ENCODE assay signal across 7 mouse cellular contexts in the genomic region with DNA sequence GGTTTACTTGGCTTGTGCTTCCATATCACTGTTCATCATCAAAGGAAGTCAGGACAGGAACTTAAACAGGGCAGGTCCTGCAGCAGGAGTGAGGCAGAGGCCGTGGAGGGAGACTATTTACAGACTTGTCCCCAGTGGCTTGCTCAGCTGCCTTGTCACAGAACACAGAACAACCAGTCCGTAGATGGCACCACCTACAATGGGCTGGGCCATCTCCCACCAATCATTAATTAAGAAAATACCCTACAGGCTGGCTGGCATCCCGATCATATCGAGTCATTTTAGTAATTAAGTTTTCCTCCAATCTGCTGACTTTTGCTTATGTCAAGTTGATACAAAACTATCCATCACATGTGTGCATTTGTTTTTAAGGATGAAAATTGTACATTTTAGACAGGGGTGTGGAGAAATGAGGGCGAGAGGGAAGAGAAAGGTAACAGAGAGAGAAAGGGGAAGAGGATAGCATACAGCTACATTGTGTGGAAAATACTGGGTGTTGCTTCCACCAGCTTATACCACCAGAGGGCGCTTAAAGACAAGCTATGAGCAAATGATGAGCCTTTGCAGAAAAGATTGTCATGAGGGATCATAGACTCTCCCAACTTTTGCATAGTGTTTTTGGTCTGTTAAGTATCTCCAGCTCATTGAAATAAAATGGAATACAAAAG. TPM values are rescaled to one million over a fixed set of nuclear protein-coding genes. Genes with fewer than 3 reads are reported as not detected.
DNase-seq lines count a peak whose midpoint lies in the region; ATAC-seq lines count a peak whose summit lies in the region.

No protein-coding gene starts in this region.

- no peaks in the 10 kb centered on the region for H3K36me3 ChIP-seq in midbrain, embryonic 11.5 days (ENCODE audit: control insufficient read depth, insufficient read depth, low read length)

- no peak overlapping the region for H3K27ac ChIP-seq in midbrain, embryonic 11.5 days (ENCODE audit: low read depth, low read length)

- no peak overlapping the region for H3K4me3 ChIP-seq in midbrain, embryonic 11.5 days (ENCODE audit: low read depth, low read length)

- no peaks in the 10 kb centered on the region for H3K27me3 ChIP-seq in midbrain, embryonic 11.5 days (ENCODE audit: control insufficient read depth, insufficient read depth, low read length)

- H3K4me2 ChIP-seq in midbrain, embryonic 11.5 days = no peak overlapping the region

- no peaks in the 10 kb centered on the region for H3K9me3 ChIP-seq in midbrain, embryonic 11.5 days (ENCODE audit: control insufficient read depth, low read length)

- H3K9ac ChIP-seq in midbrain, embryonic 11.5 days (ENCODE audit: low read length) = no peak overlapping the region

- peak; percentile 69 for ATAC-seq in midbrain, embryonic 11.5 days (ENCODE audit: low FRiP score)

- DNase-seq in ZHBTc4 (ENCODE audit: low read depth, low spot score) = peak; percentile 68
- DNase-seq in cerebellum, postnatal 25 days = peak; percentile 75 to 85
- peak; percentile 30 to 49 for DNase-seq in gastrocnemius, adult 8-10 months (ENCODE audit: low spot score in 2 of 2)
- peak; percentile 71 for DNase-seq in kidney, adult 18-20 months
- DNase-seq in left cerebral cortex, postnatal 36 days (ENCODE audit: low spot score in 2 of 2) = peak; percentile 73 to 83
- peak; percentile 96 for DNase-seq in midbrain, embryonic 11.5 days (ENCODE audit: low spot score, missing footprints)
- DNase-seq in right cerebral cortex, postnatal 36 days (ENCODE audit: low spot score in 2 of 2) = peak; percentile 76 to 78

- intact Hi-C loops in left cerebral cortex, postnatal 36 days (cut with DNase I) = loop anchor here (2.0 to 5.0 kb wide), 3 partner anchors 21 to 215 kb away; partner anchors contain the start of genes Asb5 and Spcs3

- H3K4me1 ChIP-seq in midbrain, embryonic 11.5 days (ENCODE audit: control insufficient read depth, insufficient read depth, low read length) = no peaks in the 10 kb centered on the region

- WGBS in midbrain, embryonic 11.5 days = 35% methylated on average over 6 of the region's 6 CpGs

RNA-seq across cellular contexts. Expression of gene Asb5, which starts 21.8 kb away (rescaled TPM):
- 100 to 1,000 TPM; 183 to 235 (median 201) TPM for total RNA-seq in gastrocnemius, adult 8-10 months (2022)
- 1 to 10 TPM; 1.4 to 1.5 TPM for total RNA-seq in left cerebral cortex, postnatal 36 days (2021)
- 4.5 and 5.9 TPM in 2 replicates for polyA plus RNA-seq in midbrain, embryonic 11.5 days (2014; fragmentation: Nextera tagmentation; extraction: Ambion mirVana)

RNA-seq across cellular contexts. Expression of gene Spcs3, which starts 22.2 kb away (rescaled TPM):
- total RNA-seq in gastrocnemius, adult 8-10 months (2022) = 10 to 100 TPM; 25.4 to 29.8 (median 27.3) TPM
- 10 to 100 TPM; 62.5 to 65.4 TPM for total RNA-seq in left cerebral cortex, postnatal 36 days (2021)
- polyA plus RNA-seq in midbrain, embryonic 11.5 days (2014; fragmentation: Nextera tagmentation; extraction: Ambion mirVana) = 81.7 and 92.9 TPM in 2 replicates

Comparison
In these comparisons a context has a peak if more than half of its experiments do, and no peak if none do; other contexts are left out.
1. DNase-seq: peak in every context shown above with its lines; median percentile 96 in midbrain, embryonic 11.5 days; 80 in cerebellum, postnatal 25 days; 78 in left cerebral cortex, postnatal 36 days; 77 in right cerebral cortex, postnatal 36 days; 71 in kidney, adult 18-20 months; 68 in ZHBTc4; 40 in gastrocnemius, adult 8-10 months.
2. RNA of gene Asb5, which starts 21.8 kb away (total RNA-seq): 183 to 235 TPM in gastrocnemius, adult 8-10 months; 1.4 to 1.5 TPM in left cerebral cortex, postnatal 36 days; every median in the first group is over 10 times any median in the second.